Mouse (Mus musculus) hindbrain, embryonic 16.5 days (tissue): ENCODE results near the gene Cdkn2d. TPM values are rescaled to one million over a fixed set of nuclear protein-coding genes. Genes with fewer than 3 reads are reported as not detected.
"Not testable (repeated sequence)": the region's sequence is repeated elsewhere in the genome, so short reads cannot be mapped to it uniquely, and the experiment has no call there.

ENCODE experiments used
- ATAC-seq: fragments of 200-750 bp; cut with Nextera tagmentation; 2 replicates; pipeline ENCODE4 v1.8.0; 2017; ENCODE audit warnings: moderate TSS enrichment, moderate library complexity
- H3K27ac ChIP-seq: fragments of 300-500 bp; sonication (generic); 2 replicates; pipeline ENCODE4 v1.5.1; 2014; ENCODE audit warnings: low read depth, mild to moderate bottlenecking, control low read depth, low read length, moderate library complexity
- H3K27me3 ChIP-seq: fragments of 300-500 bp; sonication (generic); replicated peaks from 2 replicates; pipeline ENCODE4 v1.6.1; 2014; ENCODE audit warnings: low read length; ENCODE audit not compliant: control insufficient read depth, insufficient read depth
- H3K36me3 ChIP-seq: fragments of 300-500 bp; sonication (generic); 2 replicates; pipeline ENCODE4 v1.6.1; 2014; ENCODE audit warnings: mild to moderate bottlenecking, low read length, moderate library complexity, mixed read lengths; ENCODE audit not compliant: control insufficient read depth, insufficient read depth
- H3K4me1 ChIP-seq: fragments of 300-500 bp; sonication (generic); 2 replicates; pipeline ENCODE4 v1.6.1; 2014; ENCODE audit warnings: low read depth, low read length; ENCODE audit not compliant: control insufficient read depth, insufficient read depth
- H3K4me2 ChIP-seq: fragments of 300-500 bp; sonication (generic); 2 replicates; pipeline ENCODE4 v1.6.1; 2014; ENCODE audit warnings: mild to moderate bottlenecking, low read length, control low read depth, moderate library complexity
- H3K4me3 ChIP-seq: fragments of 300-500 bp; sonication (generic); 2 replicates; pipeline ENCODE4 v1.5.1; 2014; ENCODE audit warnings: mild to moderate bottlenecking, low read length, control low read depth, moderate library complexity
- H3K9ac ChIP-seq: fragments of 300-500 bp; sonication (generic); 2 replicates; pipeline ENCODE4 v1.6.1; 2014; ENCODE audit warnings: low read depth, mild to moderate bottlenecking, control low read depth, low read length, moderate library complexity
- H3K9me3 ChIP-seq: fragments of 300-500 bp; sonication (generic); 2 replicates; pipeline ENCODE4 v1.6.1; 2014; ENCODE audit warnings: mild to moderate bottlenecking, low read length, moderate library complexity; ENCODE audit not compliant: control insufficient read depth
- WGBS: fragments of 180-500 bp; shearing (Covaris S2); extraction: QIAGEN DNeasy Blood & Tissue Kit; methylation state at CpG from one replicate; pipeline ENCODE4 v1.1.7; 2014; 5-methylcytosine and 5-hydroxymethylcytosine counted together
- polyA plus RNA-seq: library from polyadenylated mRNA; unstranded; fragments of >200 nt; fragmentation: Nextera tagmentation; extraction: Ambion mirVana; gene quantifications from 2 replicates; pipeline ENCODE4 v1.2.1, GENCODE M21; 2015

Gene Cdkn2d
- polyA plus RNA-seq, 1 experiment from 2014 or later, result 138 TPM

DNA sequence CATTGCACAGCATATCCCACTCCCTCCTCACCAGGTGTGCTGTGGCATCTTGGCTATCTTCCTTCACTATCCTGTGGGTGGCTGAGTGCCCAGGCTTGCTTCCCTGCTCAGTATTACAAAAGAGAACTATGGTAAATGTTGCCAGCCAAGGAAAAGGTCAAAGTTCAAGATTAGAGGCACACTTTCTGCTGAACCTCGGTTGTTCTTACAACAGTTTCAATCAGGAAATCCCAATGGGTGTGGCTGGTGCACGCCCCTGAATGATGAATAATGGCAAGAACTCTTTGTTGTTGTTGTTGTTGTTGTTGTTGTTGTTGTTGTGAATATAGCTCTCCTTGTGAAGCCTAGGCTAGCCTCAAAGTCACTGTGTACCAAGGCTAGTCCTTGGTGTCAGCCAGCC lies 29.4 kb downstream of the Cdkn2d start:
- 55% methylated on average over 2 of the region's 2 CpGs for WGBS

DNA sequence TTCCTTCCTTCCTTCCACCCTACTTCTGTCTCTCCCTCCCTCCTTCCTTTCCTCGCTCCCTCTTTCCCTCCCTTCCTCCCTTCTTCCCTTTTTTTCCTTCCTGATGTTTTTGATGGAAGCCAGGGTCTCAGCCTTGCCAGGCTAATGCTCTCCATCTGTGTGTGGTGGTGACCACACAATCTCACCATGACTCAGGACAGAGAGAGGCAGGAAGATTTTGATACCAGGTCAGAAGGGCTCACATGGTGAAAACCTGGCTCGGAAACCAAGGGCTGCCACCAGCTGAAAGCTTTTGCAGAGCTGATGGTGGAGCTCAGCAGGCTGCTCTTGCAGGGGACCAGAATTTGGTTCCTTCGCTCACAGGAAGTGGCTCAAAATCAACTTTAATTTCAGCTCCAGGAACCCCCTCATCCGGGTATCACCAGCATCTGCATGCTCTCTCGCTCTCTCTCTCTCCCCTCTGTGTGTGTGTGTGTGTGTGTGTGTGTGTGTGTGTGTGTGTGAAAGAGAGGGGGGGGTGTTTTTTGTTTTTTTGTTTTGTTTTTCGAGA lies 30.6 kb downstream of the Cdkn2d start:
- WGBS, result 78% methylated on average over 6 of the region's 6 CpGs
- Histone ChIP-seq H3K4me1 (peaks cover 5% of the 10 kb centered on the region), H3K9me3 (no peaks in the 10 kb centered on the region), H3K27me3 (no peaks in the 10 kb centered on the region; the same call in 1 of the 2 replicates), H3K4me3 (no peak overlapping the region), H3K4me2 (no peak overlapping the region), H3K9ac (no peak overlapping the region), H3K27ac (no peak overlapping the region), H3K36me3 (no peaks in the 10 kb centered on the region)
- ATAC-seq, result no peak

More for the DNA sequence above, 29.4 kb downstream of the Cdkn2d start:
- no peak for ATAC-seq
- no peak overlapping the region for H3K9ac ChIP-seq
- no peaks in the 10 kb centered on the region; the same call in 1 of the 2 replicates for H3K27me3 ChIP-seq
- H3K27ac ChIP-seq, result no peak overlapping the region
- no peaks in the 10 kb centered on the region for H3K36me3 ChIP-seq
- peaks cover 18% of the 10 kb centered on the region for H3K4me1 ChIP-seq
- no peak overlapping the region for H3K4me3 ChIP-seq
- H3K4me2 ChIP-seq, result no peak overlapping the region
- no peaks in the 10 kb centered on the region for H3K9me3 ChIP-seq

DNA sequence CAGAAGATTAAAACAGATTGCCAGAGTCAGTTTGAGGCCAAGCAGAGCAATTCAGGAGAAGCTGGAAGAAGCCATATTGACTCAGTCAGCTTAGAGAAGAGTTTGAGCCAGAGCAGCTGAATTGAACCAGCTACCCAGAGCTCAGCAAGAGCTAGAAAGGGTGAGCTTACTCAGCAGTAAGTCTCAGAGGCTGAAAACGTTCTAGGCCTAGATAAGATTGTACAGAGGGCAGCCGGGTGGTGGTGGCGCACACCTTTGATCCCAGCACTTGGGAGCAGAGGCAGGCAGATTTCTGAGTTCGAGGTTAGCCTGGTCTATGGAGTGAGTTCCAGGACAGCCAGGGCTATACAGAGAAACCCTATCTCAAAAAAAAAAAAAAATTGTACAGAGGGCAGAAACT lies 34.9 kb downstream of the Cdkn2d start:
- ATAC-seq, H3K27me3 ChIP-seq, H3K4me3 ChIP-seq, H3K9ac ChIP-seq, H3K27ac ChIP-seq, H3K9me3 ChIP-seq, H3K4me1 ChIP-seq, H3K36me3 ChIP-seq, H3K4me2 ChIP-seq: not testable (repeated sequence)
- 83% methylated on average over 4 of the region's 4 CpGs for WGBS

DNA sequence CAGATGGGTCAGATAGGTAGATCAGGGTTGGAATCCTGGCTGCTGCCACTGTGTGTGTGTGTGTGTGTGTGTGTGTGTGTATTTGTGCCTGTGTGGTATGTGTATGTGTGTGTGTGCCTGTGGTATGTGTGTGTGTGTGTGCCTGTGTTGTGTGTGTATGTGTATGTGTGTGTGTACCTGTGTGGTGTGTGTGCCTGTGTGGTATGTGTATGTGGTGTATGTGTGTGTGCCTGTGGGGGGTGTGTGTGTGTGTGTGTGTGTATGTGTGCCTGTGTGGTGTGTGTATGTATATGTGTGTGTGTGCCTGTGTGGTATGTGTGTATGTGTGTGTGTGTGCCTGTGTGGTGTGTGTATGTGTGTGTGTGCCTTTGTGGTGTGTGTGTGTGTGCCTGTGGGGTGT lies 36.5 kb downstream of the Cdkn2d start:
- Histone ChIP-seq H3K9ac (no peak overlapping the region), H3K27ac (no peak overlapping the region), H3K9me3 (no peaks in the 10 kb centered on the region), H3K4me2 (no peak overlapping the region), H3K27me3 (peaks cover 5% of the 10 kb centered on the region), H3K4me1 (no peaks in the 10 kb centered on the region), H3K4me3 (no peak overlapping the region), H3K36me3 (no peaks in the 10 kb centered on the region)
- no peak for ATAC-seq

DNA sequence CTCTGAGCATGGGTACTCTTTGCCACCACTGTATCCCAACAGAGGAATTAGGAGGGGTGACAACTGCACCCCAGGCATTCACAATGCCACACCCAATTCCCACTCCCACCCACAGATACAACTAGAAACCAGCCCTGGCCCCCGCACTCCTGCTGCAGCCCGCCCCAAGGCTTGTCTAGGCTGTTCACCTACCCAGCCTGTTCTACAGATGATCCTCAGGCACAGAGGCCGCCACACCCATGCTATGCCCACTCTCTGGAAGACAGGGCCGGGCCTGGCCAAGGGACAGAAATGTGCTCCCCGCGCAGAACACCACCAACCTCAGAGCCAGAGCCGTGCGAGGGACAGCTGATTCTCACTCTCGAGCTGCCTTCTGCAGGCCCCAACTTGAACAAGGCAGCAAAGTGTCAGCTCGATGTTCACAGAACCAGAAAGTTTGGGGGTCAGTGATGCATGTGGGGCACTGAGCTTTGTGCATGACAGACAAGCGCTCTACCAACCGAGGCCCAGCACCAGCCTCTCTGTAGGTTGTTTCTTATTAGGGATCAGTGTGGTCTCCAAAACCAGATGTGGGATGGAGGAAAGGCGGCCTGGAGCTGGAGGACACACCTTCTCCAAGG lies 40.0 kb downstream of the Cdkn2d start:
- Histone ChIP-seq H3K9me3 (no peaks in the 10 kb centered on the region), H3K4me1 (peaks cover 3% of the 10 kb centered on the region; the same call in 1 of the 2 replicates), H3K27me3 (peaks cover 35% of the 10 kb centered on the region), H3K27ac (no peak overlapping the region), H3K4me2 (no peak overlapping the region), H3K36me3 (no peaks in the 10 kb centered on the region), H3K4me3 (no peak overlapping the region), H3K9ac (no peak overlapping the region)
- WGBS, result 67% methylated on average over 13 of the region's 13 CpGs
- ATAC-seq, result no peak; the same call in 1 of the 2 replicates

DNA sequence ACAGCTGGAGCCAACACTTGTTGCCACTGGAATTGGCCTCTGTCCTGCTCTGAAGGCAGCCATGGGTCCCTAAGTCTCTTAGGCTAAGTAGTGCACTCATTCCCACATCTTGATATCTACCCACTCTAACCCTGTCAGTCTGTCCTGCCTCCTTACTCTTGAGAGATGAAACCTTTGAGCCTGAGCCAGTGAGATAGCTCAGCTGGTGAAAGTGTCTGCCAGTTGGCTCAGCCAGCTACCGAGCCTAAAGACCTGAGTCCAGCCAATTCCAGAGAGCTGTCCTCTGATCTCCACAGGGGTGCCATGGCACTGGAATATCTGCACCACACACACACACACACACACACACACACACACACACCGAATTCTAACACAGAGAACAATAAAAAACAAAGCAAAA lies 40.7 kb downstream of the Cdkn2d start:
- WGBS, result 49% methylated on average over 2 of the region's 2 CpGs

DNA sequence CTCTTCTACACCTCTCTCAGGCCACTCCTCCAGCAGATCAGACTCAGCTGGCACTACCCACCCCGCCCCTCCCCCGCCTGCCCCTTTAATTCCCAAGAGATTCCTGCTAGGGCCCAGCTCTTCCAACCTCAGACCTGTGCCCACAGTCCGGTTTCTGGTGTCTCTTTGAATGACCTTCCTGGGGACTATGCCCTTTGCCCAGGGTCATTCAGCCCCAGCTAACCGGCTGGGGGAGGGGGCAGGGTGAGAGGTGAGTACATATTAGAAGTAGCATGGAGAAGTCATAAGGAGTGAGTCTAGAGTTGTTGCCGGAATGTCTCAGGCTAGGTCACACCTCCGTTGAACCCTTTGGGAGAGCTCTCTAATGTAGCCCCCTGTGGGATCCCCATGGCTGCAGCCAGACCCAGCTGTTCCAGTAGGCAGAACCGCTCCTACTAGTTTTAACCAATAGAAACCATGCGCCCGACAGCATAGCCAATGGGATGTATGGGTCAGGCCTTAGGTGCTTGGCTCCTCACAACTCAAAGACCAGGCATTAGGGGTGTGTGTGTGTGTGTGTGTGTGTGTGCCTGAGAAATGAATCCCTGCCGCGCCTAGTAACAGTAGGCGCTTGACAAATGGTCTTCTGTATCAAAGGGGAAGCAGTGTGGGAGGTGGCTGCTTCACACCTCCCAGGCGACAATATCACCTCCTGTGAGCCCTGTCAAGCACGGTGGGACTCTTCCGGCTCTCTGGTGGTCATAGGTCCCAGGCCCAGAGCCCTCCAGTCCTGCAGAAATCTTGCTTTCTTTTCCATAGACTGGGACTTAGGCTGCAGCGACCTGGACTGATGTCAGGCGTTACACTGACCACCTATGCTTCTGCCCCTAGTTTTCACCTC lies 41.3 kb downstream of the Cdkn2d start:
- no peak overlapping the region for H3K9ac ChIP-seq
- no peak overlapping the region for H3K4me3 ChIP-seq
- whole genome bisulfite sequencing, result 39% methylated on average over 17 of the region's 17 CpGs
- H3K4me1 ChIP-seq, result peaks cover 9% of the 10 kb centered on the region
- H3K27me3 ChIP-seq, result peaks cover 46% of the 10 kb centered on the region
- no peaks in the 10 kb centered on the region for H3K9me3 ChIP-seq
- H3K36me3 ChIP-seq, result no peaks in the 10 kb centered on the region
- ATAC-seq, result 0 out of 2 replicates have a peak, but pooled peaks have one; percentile 25
- H3K27ac ChIP-seq, result no peak overlapping the region
- no peak overlapping the region for H3K4me2 ChIP-seq

More for the DNA sequence above, 40.7 kb downstream of the Cdkn2d start:
- H3K27me3 ChIP-seq, result peaks cover 41% of the 10 kb centered on the region
- H3K4me3 ChIP-seq, result no peak overlapping the region
- H3K4me1 ChIP-seq, result peaks cover 3% of the 10 kb centered on the region; the same call in 1 of the 2 replicates
- no peaks in the 10 kb centered on the region for H3K9me3 ChIP-seq
- H3K36me3 ChIP-seq, result no peaks in the 10 kb centered on the region
- H3K9ac ChIP-seq, result no peak overlapping the region
- no peak overlapping the region for H3K4me2 ChIP-seq
- no peak for ATAC-seq
- H3K27ac ChIP-seq, result no peak overlapping the region

DNA sequence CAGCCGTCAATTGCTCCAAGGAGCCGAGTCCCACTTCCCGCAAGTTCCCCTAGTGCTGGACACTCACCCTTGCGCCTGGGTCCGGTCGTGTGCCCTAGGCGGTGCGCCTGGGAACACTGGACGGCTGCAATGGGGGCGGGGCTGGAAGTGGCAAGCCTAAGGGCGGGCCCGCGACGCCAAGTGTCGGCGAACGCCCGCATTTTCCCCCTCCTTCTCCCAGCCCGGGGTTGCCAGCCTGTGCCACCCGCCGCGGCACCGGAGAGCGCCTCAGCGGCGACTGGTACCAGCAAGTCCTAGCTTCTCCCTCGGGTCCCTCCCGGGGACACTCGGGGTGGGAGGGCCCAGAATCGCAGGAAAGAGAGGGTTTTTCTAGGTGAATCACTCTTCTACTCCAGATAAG lies 42.9 kb downstream of the Cdkn2d start, which contains the start of gene S1pr5:
Gene S1pr5 (minus strand): TSS at position 118 of the 400 bp plus-strand sequence.
- ATAC-seq, result no peak
- 1% methylated on average over 19 of the region's 30 CpGs for WGBS
- H3K27me3 ChIP-seq, result peaks cover 50% of the 10 kb centered on the region
- H3K36me3 ChIP-seq, result no peaks in the 10 kb centered on the region
- peaks cover 12% of the 10 kb centered on the region for H3K4me1 ChIP-seq
- H3K27ac ChIP-seq, result no peak within 1 kb of the TSS
- no peak within 1 kb of the TSS; the same call in 1 of the 2 replicates for H3K4me3 ChIP-seq
- no peaks in the 10 kb centered on the region for H3K9me3 ChIP-seq
- no peak within 1 kb of the TSS for H3K9ac ChIP-seq
- H3K4me2 ChIP-seq, result peak within 1 kb of the TSS; percentile 16

DNA sequence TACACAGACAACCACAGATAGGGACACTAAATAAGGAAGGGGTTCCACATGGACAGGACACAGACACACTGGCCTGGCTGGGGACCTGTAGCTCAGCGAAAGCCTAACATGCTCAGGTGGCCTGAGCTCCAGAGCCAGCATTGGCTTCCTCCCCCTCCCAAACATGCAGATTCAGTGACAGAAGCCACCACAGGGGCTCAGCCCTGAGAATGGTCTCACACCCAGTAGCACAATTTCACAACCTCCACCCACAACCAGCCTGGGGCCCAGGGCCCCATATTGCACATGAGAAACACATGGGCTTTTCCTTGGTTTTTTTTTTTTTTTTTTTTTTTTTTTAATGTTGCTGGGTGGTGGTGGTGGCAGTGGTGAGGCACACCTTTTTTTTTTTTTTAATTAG lies 44.9 kb downstream of the Cdkn2d start:
- H3K4me2 ChIP-seq, result no peak overlapping the region
- ATAC-seq, result no peak

More for the DNA sequence above, 44.9 kb downstream of the Cdkn2d start:
- Histone ChIP-seq H3K4me3 (no peak overlapping the region), H3K4me1 (peaks cover 12% of the 10 kb centered on the region), H3K9ac (no peak overlapping the region), H3K36me3 (no peaks in the 10 kb centered on the region), H3K9me3 (no peaks in the 10 kb centered on the region; the same call in 1 of the 2 replicates), H3K27me3 (peaks cover 59% of the 10 kb centered on the region), H3K27ac (no peak overlapping the region)
- WGBS, result 76% methylated on average over 1 of the region's 1 CpGs
